Mouse (Mus musculus): ENCODE results near the gene Ms4a3.

GRCm38 (mm10) chr19:11635572-11635971, 5.1 kb downstream of the Ms4a3 start:
- no peak for TF ChIP-seq EP300 (IDR thresholded peaks at IDR 0.05)
- no peak for TF ChIP-seq CTCF (IDR thresholded peaks at IDR 0.05)
